Mouse (Mus musculus) left cerebral cortex, postnatal 4 days (tissue): ENCODE measurements around the gene 1700008P02Rik. TPM values are rescaled to one million over a fixed set of nuclear protein-coding genes. Genes with fewer than 3 reads are reported as not detected.
"Not testable (repeated sequence)": the region's sequence is repeated elsewhere in the genome, so short reads cannot be mapped to it uniquely, and the experiment has no call there.

Experiments
- DNase-seq: peaks from one replicate; pipeline ENCODE4 v3.0.0-alpha.2; 2022
- intact Hi-C: fragments of 180-260 bp; cut with DNase I; formaldehyde crosslinking; loops from one replicate; pipeline ENCODE4 v1.15.1; 2025
- total RNA-seq, 2 experiments: library from RNA; stranded (reverse); gene quantifications; 2 replicates each; pipeline ENCODE4 v1.2.3; 2021

1700008P02Rik gene
- total RNA-seq, result not detected

DNA sequence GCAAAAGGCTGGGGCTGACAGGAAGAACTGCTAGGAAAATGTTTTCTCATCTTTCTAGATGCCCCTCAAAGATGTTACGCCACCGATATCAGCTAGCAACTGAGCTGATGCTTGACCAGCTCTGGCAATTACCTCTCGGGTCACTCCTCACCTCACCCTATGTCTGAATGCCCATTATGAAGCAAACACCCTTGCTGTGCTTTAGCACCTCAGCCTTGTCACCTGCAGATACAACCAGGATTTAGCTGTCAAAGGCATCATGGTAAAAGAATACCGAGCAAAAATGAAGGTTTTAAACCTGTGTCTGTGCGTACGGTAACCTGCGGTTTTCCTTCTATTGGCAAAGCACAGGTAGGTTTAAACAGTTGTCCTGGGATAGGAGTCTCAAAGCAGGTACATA is at the start of gene 1700008P02Rik:
Gene 1700008P02Rik (minus strand): TSS at position 101 of the 400 bp plus-strand sequence.
- no peak for DNase-seq
- intact Hi-C loops, result no loop called here

DNA sequence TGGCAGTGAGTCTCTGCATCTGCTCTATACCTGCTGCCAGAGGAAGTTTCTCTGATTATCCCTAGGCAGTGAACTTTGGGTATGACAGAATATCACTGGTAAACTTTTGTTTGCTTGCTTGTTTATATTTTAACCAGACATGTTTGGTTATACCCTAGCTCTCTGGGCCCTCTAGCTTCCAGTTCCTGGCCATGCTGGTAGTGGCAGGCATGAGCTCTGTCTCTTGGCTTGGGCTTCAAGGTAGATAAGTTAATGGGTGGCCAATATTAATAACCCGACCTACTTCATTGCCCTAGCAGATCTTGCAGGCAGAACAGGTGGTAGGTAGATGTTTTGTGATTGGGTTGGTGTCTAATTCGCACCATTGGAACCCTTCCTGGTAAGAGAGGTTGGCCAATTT is 29.2 kb upstream of the 1700008P02Rik start:
- intact Hi-C loops, result no loop called here
- no peak for DNase-seq

DNA sequence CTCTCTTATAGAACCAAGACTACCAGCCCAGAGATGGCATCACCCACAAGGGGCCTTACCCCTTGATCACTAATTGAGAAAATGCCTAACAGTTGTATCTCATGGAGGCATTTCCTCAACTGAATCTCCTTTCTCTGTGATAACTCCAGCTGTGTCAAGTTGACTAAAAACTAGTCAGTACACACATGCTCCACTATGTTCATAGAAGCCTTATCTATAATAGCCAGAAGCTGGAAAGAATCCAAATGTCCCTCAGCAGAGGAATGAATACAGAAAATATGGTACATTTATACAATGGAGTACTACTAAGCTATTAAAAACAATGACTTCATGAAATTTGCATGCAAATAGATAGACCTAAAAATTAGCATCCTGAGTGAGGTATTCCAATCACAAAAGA is 17.9 kb upstream of the 1700008P02Rik start:
- DNase-seq, intact Hi-C loops: not testable (repeated sequence)

DNA sequence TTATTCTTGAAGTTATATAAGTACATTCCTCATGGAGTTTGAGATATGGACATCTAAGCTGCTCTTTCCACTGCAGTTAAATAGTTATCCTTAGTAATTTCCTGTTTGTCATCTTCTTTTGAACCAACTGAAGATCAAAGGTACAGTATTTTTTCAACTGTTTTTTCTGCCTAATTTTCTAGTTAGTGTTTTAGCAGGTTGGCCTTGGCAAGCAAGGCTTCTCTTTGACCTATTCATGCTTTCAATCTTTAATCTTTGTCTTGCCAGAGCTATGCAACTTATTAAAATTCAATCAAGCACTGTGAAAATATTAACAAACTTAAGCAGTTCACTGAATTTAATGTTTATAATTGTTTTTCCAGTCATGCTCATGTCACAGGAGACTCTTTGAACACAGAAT is 14.0 kb upstream of the 1700008P02Rik start:
- intact Hi-C loops, result no loop called here
- DNase-seq, result no peak

DNA sequence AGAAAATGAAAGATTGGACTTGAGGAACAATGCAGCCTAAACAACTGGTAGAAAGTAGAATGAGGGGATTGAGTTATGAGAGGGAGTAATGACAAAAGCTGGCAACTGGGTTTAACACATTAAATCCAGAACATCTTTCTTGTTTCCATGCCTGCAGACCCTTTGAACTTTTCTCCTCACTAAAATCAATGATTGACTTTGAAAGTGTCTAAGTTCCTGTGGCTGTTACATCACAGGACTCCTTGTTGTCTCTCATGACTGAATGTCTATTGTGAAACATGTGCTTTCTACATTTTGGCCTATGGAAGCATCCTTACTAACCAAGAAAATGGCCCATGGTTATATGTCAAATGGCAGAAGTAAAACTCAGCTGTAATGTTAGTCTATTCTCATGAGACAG is 2.4 kb downstream of the 1700008P02Rik start:
- DNase-seq, result no peak
- intact Hi-C loops, result no loop called here
